Mouse (Mus musculus) liver, postnatal 0 days (tissue): ENCODE data around the gene Snai1. TPM values are rescaled to one million over a fixed set of nuclear protein-coding genes. Genes with fewer than 3 reads are reported as not detected.

Experiments
- ATAC-seq: fragments of 200-750 bp; cut with Nextera tagmentation; 2 replicates; pipeline ENCODE4 v1.8.0; 2017; ENCODE audit warnings: mild to moderate bottlenecking, moderate library complexity
- DNase-seq: peaks from one replicate; pipeline ENCODE4 v3.0.0-alpha.2; 2016
- H3K27ac ChIP-seq: fragments of 300-500 bp; sonication (generic); 2 replicates; pipeline ENCODE4 v1.5.1; 2014; ENCODE audit warnings: antibody characterized with exemption, moderate library complexity, mild to moderate bottlenecking, low read depth
- H3K27me3 ChIP-seq: fragments of 300-500 bp; sonication (generic); 2 replicates; pipeline ENCODE4 v1.6.1; 2014; ENCODE audit warnings: low read length, control low read depth, mixed read lengths; ENCODE audit not compliant: insufficient read depth
- H3K36me3 ChIP-seq: fragments of 300-500 bp; sonication (generic); replicated peaks from 2 replicates; pipeline ENCODE4 v1.6.1; 2014; ENCODE audit warnings: mild to moderate bottlenecking, control low read depth, low read length, moderate library complexity, mixed read lengths; ENCODE audit not compliant: insufficient read depth
- H3K4me1 ChIP-seq: fragments of 300-500 bp; sonication (generic); 2 replicates; pipeline ENCODE4 v1.6.1; 2014; ENCODE audit warnings: antibody characterized with exemption, mild to moderate bottlenecking, control low read depth; ENCODE audit not compliant: insufficient read depth
- H3K4me2 ChIP-seq: fragments of 300-500 bp; sonication (generic); 2 replicates; pipeline ENCODE4 v1.6.1; 2014; ENCODE audit warnings: low read depth, mild to moderate bottlenecking, low read length, moderate library complexity, mixed read lengths
- H3K4me3 ChIP-seq: fragments of 300-500 bp; sonication (generic); 2 replicates; pipeline ENCODE4 v1.5.1; 2014; ENCODE audit warnings: low read depth, low read length
- H3K9ac ChIP-seq: fragments of 300-500 bp; sonication (generic); replicated peaks from 2 replicates; pipeline ENCODE4 v1.6.1; 2014; ENCODE audit warnings: mild to moderate bottlenecking, moderate library complexity
- H3K9me3 ChIP-seq: fragments of 300-500 bp; sonication (generic); 2 replicates; pipeline ENCODE4 v1.6.1; 2016; ENCODE audit warnings: mild to moderate bottlenecking, control low read depth, low read length, mixed read lengths
- CTCF ChIP-seq: sonication (generic); IDR thresholded peaks from 2 replicates; pipeline ENCODE4 v1.5.1; 2016; ENCODE audit warnings: antibody characterized with exemption, low read depth
- EP300 ChIP-seq: IDR thresholded peaks from 2 replicates; pipeline ENCODE4 v1.6.1; 2016; ENCODE audit warnings: antibody characterized with exemption, low read depth, mild to moderate bottlenecking
- WGBS: fragments of 180-500 bp; shearing (Covaris S2); extraction: QIAGEN DNeasy Blood & Tissue Kit; methylation state at CpG from one replicate; pipeline ENCODE4 v1.1.7; 2014; ENCODE audit not compliant: insufficient replicate concordance; 5-methylcytosine and 5-hydroxymethylcytosine counted together
- polyA plus RNA-seq: library from polyadenylated mRNA; unstranded; fragments of >200 nt; fragmentation: Nextera tagmentation; extraction: Ambion mirVana; gene quantifications from 2 replicates; pipeline ENCODE4 v1.2.1, GENCODE M21; 2015

Snai1 gene
- polyA plus RNA-seq, 1 experiment from 2014 or later, result 2.3 TPM

DNA sequence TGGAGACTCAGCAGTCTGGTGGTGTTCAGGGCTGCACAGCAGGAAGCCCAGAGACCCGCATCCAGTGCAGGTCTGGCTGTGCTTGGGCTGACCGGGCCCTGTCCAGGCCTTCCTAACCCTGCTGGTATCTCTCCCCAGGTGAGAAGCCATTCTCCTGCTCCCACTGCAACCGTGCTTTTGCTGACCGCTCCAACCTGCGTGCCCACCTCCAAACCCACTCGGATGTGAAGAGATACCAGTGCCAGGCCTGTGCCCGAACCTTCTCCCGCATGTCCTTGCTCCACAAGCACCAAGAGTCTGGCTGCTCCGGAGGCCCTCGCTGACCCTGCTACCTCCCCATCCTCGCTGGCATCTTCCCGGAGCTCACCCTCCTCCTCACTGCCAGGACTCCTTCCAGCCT, 3.8 kb downstream of the Snai1 start:
- Histone ChIP-seq H3K27ac (no peak overlapping the region), H3K9me3 (no peaks in the 10 kb centered on the region), H3K4me2 (no peak overlapping the region), H3K36me3 (no peaks in the 10 kb centered on the region), H3K4me1 (peaks cover 16% of the 10 kb centered on the region), H3K9ac (no peak overlapping the region), H3K27me3 (peaks cover 18% of the 10 kb centered on the region), H3K4me3 (no peak overlapping the region)
- TF ChIP-seq CTCF, result no peak
- no peak for TF ChIP-seq EP300
- no peak for ATAC-seq
- 85% methylated on average over 12 of the region's 12 CpGs for WGBS
- no peak for DNase-seq

DNA sequence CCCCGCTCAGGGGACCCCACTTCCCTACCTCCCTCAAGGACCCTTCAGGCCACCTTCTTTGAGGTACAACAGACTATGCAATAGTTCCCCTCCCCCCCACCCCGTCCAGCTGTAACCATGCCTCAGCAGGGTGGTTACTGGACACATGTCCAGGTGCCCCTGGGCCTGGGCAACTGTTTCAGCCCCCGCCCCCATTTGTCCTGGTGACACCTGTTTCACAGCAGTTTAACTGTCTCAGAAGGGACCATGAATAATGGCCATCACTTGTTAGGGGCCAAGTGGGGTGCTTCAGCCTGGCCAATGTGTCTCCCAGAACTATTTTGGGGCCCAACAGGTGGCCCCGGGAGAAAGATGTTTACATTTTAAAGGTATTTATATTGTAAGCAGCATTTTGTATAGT, 4.4 kb downstream of the Snai1 start:
- H3K27ac ChIP-seq, result no peak overlapping the region
- 77% methylated on average over 4 of the region's 4 CpGs for WGBS

DNA sequence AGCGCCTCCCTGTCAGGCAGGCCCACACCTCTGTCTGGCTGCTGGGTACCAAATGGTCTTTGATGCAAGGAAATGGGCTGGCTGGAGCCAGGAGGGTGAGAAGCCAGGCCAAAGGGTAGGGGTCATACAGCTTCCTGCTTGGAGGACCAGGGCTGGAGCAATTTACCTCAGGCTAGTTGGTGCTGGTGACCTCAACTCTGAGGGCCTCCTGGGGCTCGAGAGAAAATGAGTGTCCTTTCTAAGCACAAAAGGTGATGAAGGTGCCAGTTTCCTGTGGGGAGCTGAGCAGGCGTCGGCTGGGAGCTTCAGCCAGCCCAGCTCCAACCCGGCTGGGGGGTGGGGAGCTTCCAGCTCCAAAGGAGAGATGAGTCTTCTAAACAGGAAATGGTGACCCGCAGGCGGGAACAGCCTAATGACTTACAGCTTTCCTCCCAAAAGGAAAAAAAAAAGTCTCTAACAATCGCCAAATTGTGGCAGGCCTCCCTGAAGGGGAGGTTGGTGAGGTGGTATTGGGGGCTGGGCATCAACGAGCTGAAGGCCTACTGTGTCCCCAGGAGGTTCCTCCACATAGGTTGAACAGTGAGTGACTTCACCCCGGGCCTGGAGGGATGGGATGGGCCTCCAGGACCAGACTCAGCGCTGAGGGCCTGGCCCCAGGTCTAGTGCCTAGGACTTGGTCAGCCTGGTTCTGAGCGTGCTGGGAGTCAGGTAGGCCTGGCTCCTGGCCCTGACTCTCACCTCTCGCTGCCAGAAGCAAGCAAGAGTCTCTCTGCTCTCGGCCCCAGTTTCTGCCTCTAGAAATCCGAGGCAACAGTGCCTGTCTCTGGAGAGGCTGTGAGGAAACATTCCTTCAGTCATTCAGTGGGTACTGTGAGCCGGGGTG, 5.4 kb downstream of the Snai1 start:
- peak overlapping the region; percentile 72 for H3K27ac ChIP-seq
- 0 out of 2 replicates have a peak, but pooled peaks have one; percentile 9 for ATAC-seq
- 41% methylated on average over 16 of the region's 16 CpGs for WGBS

More for the DNA sequence above, 4.4 kb downstream of the Snai1 start:
- Histone ChIP-seq H3K9me3 (no peaks in the 10 kb centered on the region), H3K27me3 (peaks cover 13% of the 10 kb centered on the region), H3K4me1 (peaks cover 11% of the 10 kb centered on the region), H3K36me3 (no peaks in the 10 kb centered on the region), H3K4me2 (no peak overlapping the region), H3K4me3 (no peak overlapping the region), H3K9ac (no peak overlapping the region)
- DNase-seq, result no peak
- no peak for TF ChIP-seq CTCF
- TF ChIP-seq EP300, result no peak
- no peak for ATAC-seq

DNA sequence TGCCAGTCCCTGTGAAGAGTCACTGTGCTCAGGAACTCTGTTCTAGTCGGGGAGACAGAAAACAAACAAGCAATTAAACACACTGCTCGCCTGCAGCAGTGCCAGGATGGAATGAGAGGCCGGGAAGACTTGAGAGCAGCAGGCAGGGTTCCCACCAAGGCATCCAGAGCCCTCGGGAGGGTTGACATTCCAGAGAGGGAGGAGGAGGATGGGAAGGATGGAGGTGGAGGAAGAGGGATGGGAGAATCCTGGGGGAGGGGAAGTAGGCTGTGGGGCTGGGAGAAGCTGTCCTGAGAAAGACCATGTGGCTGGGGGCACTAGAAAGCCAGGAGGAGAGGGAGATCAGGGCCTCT, 6.0 kb downstream of the Snai1 start:
- DNase-seq (no peak), ATAC-seq (no peak)
- no peak overlapping the region for H3K4me2 ChIP-seq
- no peak overlapping the region for H3K4me3 ChIP-seq
- no peak for TF ChIP-seq CTCF
- no peak for TF ChIP-seq EP300
- no peaks in the 10 kb centered on the region for H3K36me3 ChIP-seq
- H3K27ac ChIP-seq, result peak overlapping the region; percentile 72
- no peak overlapping the region for H3K9ac ChIP-seq
- H3K4me1 ChIP-seq, result peaks cover 3% of the 10 kb centered on the region; the same call in 1 of the 2 replicates
- WGBS, result 37% methylated on average over 4 of the region's 4 CpGs
- H3K27me3 ChIP-seq, result 0 out of 2 replicates have a peak, but pooled peaks cover 1% of the 10 kb centered on the region
- no peaks in the 10 kb centered on the region for H3K9me3 ChIP-seq

More for the DNA sequence above, 5.4 kb downstream of the Snai1 start:
- no peak for DNase-seq
- Histone ChIP-seq H3K27me3 (peaks cover 7% of the 10 kb centered on the region; the same call in 1 of the 2 replicates), H3K4me3 (no peak overlapping the region), H3K9me3 (no peaks in the 10 kb centered on the region), H3K4me2 (no peak overlapping the region), H3K36me3 (no peaks in the 10 kb centered on the region), H3K9ac (no peak overlapping the region), H3K4me1 (peaks cover 3% of the 10 kb centered on the region; the same call in 1 of the 2 replicates)
- TF ChIP-seq CTCF, result no peak
- TF ChIP-seq EP300, result no peak

DNA sequence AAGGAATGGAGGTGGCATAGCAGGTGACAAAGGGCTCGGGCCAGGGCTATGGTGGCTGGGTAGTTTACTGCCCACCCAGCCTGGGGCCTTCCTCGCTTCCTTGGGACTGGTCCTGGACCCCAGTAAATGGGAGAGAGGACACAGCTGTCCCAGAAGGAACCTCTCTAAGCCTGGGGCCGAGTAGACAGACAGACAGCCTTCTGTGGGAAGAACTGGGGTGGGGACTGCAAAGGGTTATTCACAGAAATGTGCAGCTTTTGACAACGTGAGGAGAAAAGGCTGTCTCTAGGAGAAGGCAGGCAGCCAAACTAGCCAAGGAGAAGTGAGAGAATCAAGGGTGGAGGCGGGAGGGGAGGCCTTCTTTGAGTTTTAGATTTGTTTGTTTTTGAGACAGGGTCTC, 6.5 kb downstream of the Snai1 start:
- no peak overlapping the region for H3K4me2 ChIP-seq

DNA sequence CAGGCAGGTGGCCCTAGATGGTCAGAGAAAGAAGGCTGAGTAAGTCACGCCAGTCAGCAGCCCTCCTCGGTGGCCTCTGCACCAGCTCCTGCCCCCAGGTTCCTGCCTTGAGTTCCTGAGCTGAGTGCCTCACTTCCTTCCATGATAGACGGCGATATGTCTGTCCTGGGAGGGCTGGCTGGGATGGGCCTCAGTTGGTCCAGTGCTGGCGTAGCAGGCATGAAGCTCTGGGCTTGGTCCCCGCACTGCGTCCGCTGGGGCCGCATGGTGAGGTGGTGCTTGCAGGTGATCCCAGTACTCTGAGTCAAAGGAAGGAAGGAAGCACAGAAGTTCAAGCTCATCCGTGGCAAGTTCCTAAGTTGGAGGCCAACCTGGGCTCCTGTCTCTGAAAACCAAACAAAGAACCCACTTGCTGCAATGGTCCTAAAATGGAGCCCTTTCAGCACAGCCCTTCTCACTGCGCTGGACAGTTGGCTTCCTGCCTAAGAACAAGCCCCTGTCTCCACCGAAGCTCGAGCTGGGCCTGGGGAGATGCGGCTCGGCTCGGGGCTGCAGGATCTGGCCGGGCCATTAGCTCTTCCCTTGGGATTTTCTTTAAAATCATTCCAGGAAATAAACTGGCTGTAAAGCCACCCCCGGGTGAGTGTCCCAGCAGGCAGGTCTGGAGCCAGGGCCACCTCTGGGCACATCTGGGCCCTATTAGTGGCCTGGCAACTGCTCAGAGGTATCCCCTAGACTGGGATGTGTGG, 8.6 kb downstream of the Snai1 start:
- no peaks in the 10 kb centered on the region for H3K36me3 ChIP-seq
- no peak overlapping the region for H3K27ac ChIP-seq
- no peaks in the 10 kb centered on the region for H3K27me3 ChIP-seq
- H3K9me3 ChIP-seq, result no peaks in the 10 kb centered on the region
- no peak for DNase-seq
- TF ChIP-seq CTCF (no peak), EP300 (no peak)
- ATAC-seq, result no peak
- H3K4me3 ChIP-seq, result no peak overlapping the region
- no peak overlapping the region for H3K4me2 ChIP-seq
- no peak overlapping the region for H3K9ac ChIP-seq
- H3K4me1 ChIP-seq, result 0 out of 2 replicates have a peak, but pooled peaks cover 3% of the 10 kb centered on the region
- WGBS, result 78% methylated on average over 18 of the region's 18 CpGs

More for the DNA sequence above, 6.5 kb downstream of the Snai1 start:
- Histone ChIP-seq H3K9ac (no peak overlapping the region), H3K9me3 (no peaks in the 10 kb centered on the region), H3K27me3 (no peaks in the 10 kb centered on the region), H3K4me1 (0 out of 2 replicates have a peak, but pooled peaks cover 3% of the 10 kb centered on the region), H3K4me3 (no peak overlapping the region), H3K27ac (peak overlapping the region; percentile 72; the same call in 1 of the 2 replicates), H3K36me3 (no peaks in the 10 kb centered on the region)
- TF ChIP-seq CTCF (no peak), EP300 (no peak)
- no peak for ATAC-seq
- WGBS, result 68% methylated on average over 5 of the region's 5 CpGs
- DNase-seq, result no peak
